Mouse (Mus musculus) bone marrow, adult 2 months (tissue): ENCODE measurements at regions not wholly inside any gene's neighbourhood (a gene's known extent, or its start where the extent isn't known, plus 50 kb on each side); places are given as distances from the start of the nearest gene placed in this dataset.

Experiments
- H3K27ac ChIP-seq: fragments of 200-500 bp; 2 replicates; pipeline ENCODE4 v1.5.1; 2012; ENCODE audit warnings: low read depth, mild to moderate bottlenecking, control low read depth, inconsistent platforms, low read length; ENCODE audit not compliant: control insufficient read depth, poor library complexity, insufficient read depth
- H3K4me1 ChIP-seq: fragments of 200-500 bp; 2 replicates; pipeline ENCODE4 v1.6.1; 2011; ENCODE audit warnings: low read length; ENCODE audit not compliant: control insufficient read depth, insufficient read depth
- H3K4me3 ChIP-seq: fragments of 200-500 bp; replicated peaks from 2 replicates; pipeline ENCODE3; 2011; ENCODE audit warnings: mild to moderate bottlenecking, low read depth, low read length, control low read depth; ENCODE audit not compliant: control insufficient read depth
- CTCF ChIP-seq: fragments of 200-500 bp; IDR thresholded peaks from 2 replicates; pipeline ENCODE4 v1.5.1; 2011; ENCODE audit warnings: low read length, control low read depth; ENCODE audit not compliant: control insufficient read depth, insufficient read depth
- POLR2A ChIP-seq: fragments of 200-500 bp; IDR thresholded peaks from 2 replicates; pipeline ENCODE4 v1.6.1; 2011; ENCODE audit warnings: low read depth, mild to moderate bottlenecking, control low read depth, low read length, borderline replicate concordance; ENCODE audit not compliant: control insufficient read depth
- WGBS: fragments of 180-500 bp; shearing (Covaris S2); methylation state at CpG from one replicate; pipeline ENCODE4 v1.1.7; 2018; 5-methylcytosine and 5-hydroxymethylcytosine counted together

GRCm38 (mm10) chr8:41549220-41550094 is 132.6 kb upstream of the Frg1 start:
- H3K27ac ChIP-seq = no peak overlapping the region
- TF ChIP-seq POLR2A = no peak
- no peak for TF ChIP-seq CTCF
- H3K4me1 ChIP-seq = no peaks in the 10 kb centered on the region
- no peak overlapping the region for H3K4me3 ChIP-seq
- 79% methylated on average over 25 of the region's 25 CpGs for WGBS

GRCm38 (mm10) chr8:41547730-41548368 is 131.0 kb upstream of the Frg1 start:
- H3K4me3 ChIP-seq = no peak overlapping the region
- H3K27ac ChIP-seq = no peak overlapping the region
- TF ChIP-seq CTCF (no peak), POLR2A (no peak)
- no peaks in the 10 kb centered on the region for H3K4me1 ChIP-seq
- WGBS = 85% methylated on average over 7 of the region's 7 CpGs

- no peaks in the 10 kb centered on the region for H3K4me1 ChIP-seq
- H3K27ac ChIP-seq = no peak overlapping the region
- TF ChIP-seq CTCF = no peak
- no peak for TF ChIP-seq POLR2A
- WGBS = 81% methylated on average over 5 of the region's 5 CpGs
- H3K4me3 ChIP-seq = no peak overlapping the region
Observed at GRCm38 (mm10) chr8:41532212-41532611, 115.3 kb upstream of the Frg1 start.

- Histone ChIP-seq H3K4me1 (no peaks in the 10 kb centered on the region), H3K27ac (no peak overlapping the region), H3K4me3 (no peak overlapping the region)
- TF ChIP-seq POLR2A = no peak
- TF ChIP-seq CTCF = no peak
- WGBS = 79% methylated on average over 8 of the region's 8 CpGs
Observed at GRCm38 (mm10) chr8:41529581-41529980, 112.7 kb upstream of the Frg1 start.

- no peak overlapping the region for H3K27ac ChIP-seq
- WGBS = 78% methylated on average over 7 of the region's 7 CpGs
- H3K4me3 ChIP-seq = no peak overlapping the region
- no peak for TF ChIP-seq POLR2A
- no peaks in the 10 kb centered on the region for H3K4me1 ChIP-seq
Observed at GRCm38 (mm10) chr8:41526283-41526682, 109.4 kb upstream of the Frg1 start.

GRCm38 (mm10) chr8:41485163-41485562 is 68.3 kb upstream of the Frg1 start:
- Histone ChIP-seq H3K27ac (no peak overlapping the region), H3K4me3 (no peak overlapping the region), H3K4me1 (no peaks in the 10 kb centered on the region)
- TF ChIP-seq CTCF (no peak), POLR2A (no peak)
- 69% methylated on average over 5 of the region's 5 CpGs for WGBS

- TF ChIP-seq CTCF = no peak
- TF ChIP-seq POLR2A = no peak
- 72% methylated on average over 3 of the region's 3 CpGs for WGBS
- Histone ChIP-seq H3K4me1 (no peaks in the 10 kb centered on the region), H3K27ac (no peak overlapping the region), H3K4me3 (no peak overlapping the region)
Observed at GRCm38 (mm10) chr8:41483297-41483696, 66.4 kb upstream of the Frg1 start.

GRCm38 (mm10) chr8:41472992-41473699 is 56.3 kb upstream of the Frg1 start:
- Histone ChIP-seq H3K27ac (no peak overlapping the region), H3K4me1 (no peaks in the 10 kb centered on the region), H3K4me3 (no peak overlapping the region)
- TF ChIP-seq POLR2A (no peak), CTCF (no peak)
- WGBS = 76% methylated on average over 8 of the region's 8 CpGs

GRCm38 (mm10) chr8:41472233-41472632 is 55.4 kb upstream of the Frg1 start:
- Histone ChIP-seq H3K27ac (no peak overlapping the region), H3K4me1 (no peaks in the 10 kb centered on the region), H3K4me3 (no peak overlapping the region)
- WGBS = 93% methylated on average over 3 of the region's 3 CpGs
- TF ChIP-seq CTCF (no peak), POLR2A (no peak)
